Mouse (Mus musculus) heart, adult 2 months (tissue): Measurements from ENCODE around the gene Stxbp6.

Experiments used
- CTCF ChIP-seq: fragments of 200-600 bp; IDR thresholded peaks from 2 replicates; pipeline ENCODE4 v1.8.1; 2022; ENCODE audit warnings: antibody characterized with exemption, mild to moderate bottlenecking, moderate library complexity
- POLR2A ChIP-seq: fragments of 200-500 bp; IDR thresholded peaks from 2 replicates; pipeline ENCODE4 v1.6.1; 2011; ENCODE audit warnings: mild to moderate bottlenecking, low read depth, low read length, control low read depth; ENCODE audit not compliant: insufficient read depth

- TF ChIP-seq CTCF (no peak), POLR2A (no peak)
Measured at GRCm38 (mm10) chr12:44940325-44940724, 134.2 kb downstream of the Stxbp6 start.
